Mouse (Mus musculus) embryonic fibroblast, embryonic 13.5 days (primary cell): Measurements from ENCODE around the gene Cyp2e1. TPM values are rescaled to one million over a fixed set of nuclear protein-coding genes. Genes with fewer than 3 reads are reported as not detected.

Experiments used
- H3K27ac ChIP-seq: 2 replicates; pipeline ENCODE4 v1.5.1; 2012; ENCODE audit warnings: low read length, control low read depth, inconsistent platforms; ENCODE audit not compliant: insufficient read depth
- H3K4me1 ChIP-seq: 2 replicates; pipeline ENCODE4 v1.6.1; 2011; ENCODE audit warnings: low read length; ENCODE audit not compliant: control insufficient read depth, insufficient read depth
- H3K4me3 ChIP-seq: 2 replicates; pipeline ENCODE4 v1.5.1; 2011; ENCODE audit warnings: mild to moderate bottlenecking, control low read depth, low read length; ENCODE audit not compliant: insufficient read depth
- CTCF ChIP-seq: IDR thresholded peaks from 2 replicates; pipeline ENCODE4 v1.5.1; 2011; ENCODE audit warnings: mild to moderate bottlenecking, control low read depth, low read length, moderate library complexity, borderline replicate concordance; ENCODE audit not compliant: insufficient read depth
- POLR2A ChIP-seq: IDR thresholded peaks from 2 replicates; pipeline ENCODE4 v1.6.1; 2011; ENCODE audit warnings: low read depth, mild to moderate bottlenecking, control low read depth, low read length, moderate library complexity
- polyA plus RNA-seq: library from polyadenylated mRNA; stranded (reverse); fragments of >200 nt; gene quantifications from 2 replicates; pipeline ENCODE4 v1.2.4, GENCODE M21; 2011; ENCODE audit warnings: low read depth; ENCODE audit not compliant: missing spikeins, insufficient read length

The Cyp2e1 gene
- polyA plus RNA-seq, 1 experiment, result not detected

GRCm38 (mm10) chr7:140805704-140806103 is 42.2 kb downstream of the Cyp2e1 start:
- no peak overlapping the region for H3K4me3 ChIP-seq
- TF ChIP-seq POLR2A (no peak), CTCF (0 out of 2 replicates have a peak, but pooled peaks have one; percentile 15)
- H3K4me1 ChIP-seq, result no peaks in the 10 kb centered on the region

GRCm38 (mm10) chr7:140810496-140810895 is 47.0 kb downstream of the Cyp2e1 start:
- no peaks in the 10 kb centered on the region for H3K4me1 ChIP-seq
- H3K4me3 ChIP-seq, result no peak overlapping the region
- H3K27ac ChIP-seq, result no peak overlapping the region
- TF ChIP-seq POLR2A (no peak), CTCF (no peak)

More at GRCm38 (mm10) chr7:140805704-140806103, 42.2 kb downstream of the Cyp2e1 start:
- H3K27ac ChIP-seq, result no peak overlapping the region

- Histone ChIP-seq H3K4me3 (no peak overlapping the region), H3K4me1 (no peaks in the 10 kb centered on the region), H3K27ac (no peak overlapping the region)
- TF ChIP-seq CTCF, result no peak
- TF ChIP-seq POLR2A, result no peak
Observed at GRCm38 (mm10) chr7:140811714-140812113, 48.2 kb downstream of the Cyp2e1 start.

GRCm38 (mm10) chr7:140812850-140813249 is 49.3 kb downstream of the Cyp2e1 start:
- TF ChIP-seq POLR2A (no peak), CTCF (no peak)
- Histone ChIP-seq H3K27ac (no peak overlapping the region), H3K4me3 (no peak overlapping the region), H3K4me1 (no peaks in the 10 kb centered on the region)

GRCm38 (mm10) chr7:140820173-140820572 is 56.6 kb downstream of the Cyp2e1 start:
- H3K27ac ChIP-seq, result no peak overlapping the region
- H3K4me3 ChIP-seq, result no peak overlapping the region
- TF ChIP-seq POLR2A, result no peak
- TF ChIP-seq CTCF, result no peak
- H3K4me1 ChIP-seq, result no peaks in the 10 kb centered on the region

- TF ChIP-seq POLR2A (no peak), CTCF (no peak)
- H3K4me3 ChIP-seq, result peak overlapping the region; percentile 39
- H3K27ac ChIP-seq, result no peak overlapping the region
- H3K4me1 ChIP-seq, result no peaks in the 10 kb centered on the region
Observed at GRCm38 (mm10) chr7:140821305-140821652, 57.7 kb downstream of the Cyp2e1 start.

- Histone ChIP-seq H3K4me1 (no peaks in the 10 kb centered on the region), H3K27ac (peak within 1 kb of the TSS; percentile 1; the same call in 1 of the 2 replicates), H3K4me3 (peak within 1 kb of the TSS; percentile 39)
- TF ChIP-seq POLR2A (peak; percentile 56), CTCF (no peak)
Observed at GRCm38 (mm10) chr7:140821653-140822329, 58.3 kb downstream of the Cyp2e1 start, which contains the start of gene Zfp941. TSS of gene Zfp941 (minus strand) at chr7:140822178.

- no peak for TF ChIP-seq CTCF
- TF ChIP-seq POLR2A, result no peak
- H3K4me3 ChIP-seq, result no peak overlapping the region
- no peaks in the 10 kb centered on the region for H3K4me1 ChIP-seq
- H3K27ac ChIP-seq, result no peak overlapping the region
Observed at GRCm38 (mm10) chr7:140822731-140823130, 59.2 kb downstream of the Cyp2e1 start.

Other genes with a start within 250 kb of the Cyp2e1 start
- not detected in 2 replicates for gene Olfr538, start 195.9 kb upstream of the Cyp2e1 start, polyA plus RNA-seq
- not detected in 2 replicates for gene Olfr46, start 162.5 kb upstream of the Cyp2e1 start, polyA plus RNA-seq
- gene Olfr61, start 134.8 kb upstream of the Cyp2e1 start, polyA plus RNA-seq, result not detected in 2 replicates
- not detected in 2 replicates for gene Olfr53, start 117.3 kb upstream of the Cyp2e1 start, polyA plus RNA-seq
- gene Olfr539, start 103.8 kb upstream of the Cyp2e1 start, polyA plus RNA-seq, result not detected in 2 replicates
- gene Olfr45, start 81.8 kb upstream of the Cyp2e1 start, polyA plus RNA-seq, result not detected in 2 replicates
- gene Olfr541, start 66.5 kb upstream of the Cyp2e1 start, polyA plus RNA-seq, result not detected in 2 replicates
- gene Syce1, start 24.1 kb downstream of the Cyp2e1 start, polyA plus RNA-seq, result not detected in 2 replicates
- 2.2 and 3.5 TPM in 2 replicates for gene Zfp941, start 58.4 kb downstream of the Cyp2e1 start, polyA plus RNA-seq
- not detected in 2 replicates for gene Urah, start 71.3 kb downstream of the Cyp2e1 start, polyA plus RNA-seq
- gene Scgb1c1, start 81.8 kb downstream of the Cyp2e1 start, polyA plus RNA-seq, result not detected in 2 replicates
- gene Odf3, start 84.1 kb downstream of the Cyp2e1 start, polyA plus RNA-seq, result not detected in 2 replicates
- not detected in 2 replicates for gene Gm45785, start 92.6 kb downstream of the Cyp2e1 start, polyA plus RNA-seq
- 53.4 and 58.1 TPM in 2 replicates for gene Ric8a, start 93.2 kb downstream of the Cyp2e1 start, polyA plus RNA-seq
- gene Bet1l, start 93.8 kb downstream of the Cyp2e1 start, polyA plus RNA-seq, result 29.9 and 35.7 TPM in 2 replicates
- 206 and 213 TPM in 2 replicates for gene Psmd13, start 118.2 kb downstream of the Cyp2e1 start, polyA plus RNA-seq
- 7.6 and 8.2 TPM in 2 replicates for gene Sirt3, start 118.6 kb downstream of the Cyp2e1 start, polyA plus RNA-seq
- not detected in 2 replicates for gene Cox8b, start 136.7 kb downstream of the Cyp2e1 start, polyA plus RNA-seq
- gene Nlrp6, start 157.2 kb downstream of the Cyp2e1 start, polyA plus RNA-seq, result not detected in 2 replicates
- 14.3 and 19.1 TPM in 2 replicates for gene Pgghg, start 177.7 kb downstream of the Cyp2e1 start, polyA plus RNA-seq
- 3.0 TPM in 1 of 2 replicates, not detected in the other for gene Ifitm5, start 186.6 kb downstream of the Cyp2e1 start, polyA plus RNA-seq
- gene Gm45717, start 192.2 kb downstream of the Cyp2e1 start, polyA plus RNA-seq, result not detected in 2 replicates
- 771 and 857 TPM in 2 replicates for gene Ifitm2, start 192.2 kb downstream of the Cyp2e1 start, polyA plus RNA-seq
- gene Ifitm1, start 203.5 kb downstream of the Cyp2e1 start, polyA plus RNA-seq, result 5.1 and 16.5 TPM in 2 replicates
- 1,040 and 1,188 TPM in 2 replicates for gene Ifitm3, start 247.0 kb downstream of the Cyp2e1 start, polyA plus RNA-seq